Mouse (Mus musculus): ENCODE results near the gene Kifap3.

DNA sequence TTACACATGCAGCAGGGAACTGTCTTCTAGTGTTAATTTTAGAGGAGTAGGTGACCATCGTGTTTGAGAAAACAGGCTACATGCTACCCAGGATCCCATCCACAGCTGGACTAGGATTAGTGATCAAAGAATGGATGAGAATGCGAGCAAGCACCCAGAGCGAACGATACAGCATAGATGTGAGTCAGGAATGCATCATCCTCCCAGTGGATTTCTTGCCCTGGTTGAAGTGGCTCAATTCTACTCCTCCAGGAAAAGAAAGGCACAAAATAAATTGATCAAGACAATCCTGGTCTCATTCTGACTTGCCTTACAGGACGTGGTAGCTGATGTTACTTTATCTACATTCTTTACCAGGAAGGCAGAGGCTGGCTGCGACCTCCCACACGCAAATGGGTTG is 149.5 kb downstream of the Kifap3 start, which contains the start of gene Scyl3:
- TF ChIP-seq POLR2A (IDR thresholded peaks at IDR 0.05; ENCODE audit: low read depth, low read length): no peak
- TF ChIP-seq CTCF (conservative IDR thresholded peaks at IDR 0.05; ENCODE audit: insufficient read depth, insufficient read length, low read depth, low read length): no peak

Data from kidney, adult 2 months (tissue).